Mouse (Mus musculus) embryonic facial prominence, embryonic 14.5 days (tissue): Measurements from ENCODE around the gene Gpr15. TPM values are rescaled to one million over a fixed set of nuclear protein-coding genes. Genes with fewer than 3 reads are reported as not detected.

Experiments used
- ATAC-seq: fragments of 200-750 bp; cut with Nextera tagmentation; 2 replicates; pipeline ENCODE4 v1.8.0; 2017; ENCODE audit warnings: low read depth, moderate number of reproducible peaks, moderate TSS enrichment
- DNase-seq: peaks from one replicate; pipeline ENCODE4 v3.0.0-alpha.2; 2015; ENCODE audit warnings: low spot score
- H3K27ac ChIP-seq: fragments of 300-500 bp; sonication (generic); replicated peaks from 2 replicates; pipeline ENCODE4 v1.5.1; 2014; ENCODE audit warnings: low read depth, mild to moderate bottlenecking, low read length, moderate library complexity
- H3K27me3 ChIP-seq: fragments of 300-500 bp; sonication (generic); replicated peaks from 2 replicates; pipeline ENCODE4 v1.6.1; 2014; ENCODE audit warnings: low read length; ENCODE audit not compliant: control insufficient read depth, insufficient read depth
- H3K36me3 ChIP-seq: fragments of 300-500 bp; sonication (generic); 2 replicates; pipeline ENCODE4 v1.6.1; 2014; ENCODE audit warnings: low read length, mixed read lengths; ENCODE audit not compliant: control insufficient read depth, insufficient read depth
- H3K4me1 ChIP-seq: fragments of 300-500 bp; sonication (generic); 2 replicates; pipeline ENCODE4 v1.6.1; 2014; ENCODE audit warnings: antibody characterized with exemption, low read length; ENCODE audit not compliant: control insufficient read depth, insufficient read depth
- H3K4me2 ChIP-seq: fragments of 300-500 bp; sonication (generic); 2 replicates; pipeline ENCODE4 v1.6.1; 2014; ENCODE audit warnings: low read depth, mild to moderate bottlenecking, low read length, moderate library complexity, mixed read lengths
- H3K4me3 ChIP-seq: fragments of 300-500 bp; sonication (generic); 2 replicates; pipeline ENCODE4 v1.5.1; 2014; ENCODE audit warnings: low read depth, mild to moderate bottlenecking, low read length
- H3K9ac ChIP-seq: fragments of 300-500 bp; sonication (generic); 2 replicates; pipeline ENCODE4 v1.6.1; 2014; ENCODE audit warnings: low read depth, mild to moderate bottlenecking, low read length, moderate library complexity, mixed read lengths
- H3K9me3 ChIP-seq: fragments of 300-500 bp; sonication (generic); 2 replicates; pipeline ENCODE4 v1.6.1; 2016; ENCODE audit warnings: low read length; ENCODE audit not compliant: control insufficient read depth
- WGBS: fragments of 180-500 bp; shearing (Covaris S2); extraction: QIAGEN DNeasy Blood & Tissue Kit; methylation state at CpG from one replicate; pipeline ENCODE4 v1.1.7; 2014; 5-methylcytosine and 5-hydroxymethylcytosine counted together
- polyA plus RNA-seq: library from polyadenylated mRNA; unstranded; fragments of >200 nt; fragmentation: Nextera tagmentation; extraction: Ambion mirVana; gene quantifications from 2 replicates; pipeline ENCODE4 v1.2.1, GENCODE M21; 2014

Gene Gpr15
- polyA plus RNA-seq, 1 experiment from 2014 or later, result not detected

DNA sequence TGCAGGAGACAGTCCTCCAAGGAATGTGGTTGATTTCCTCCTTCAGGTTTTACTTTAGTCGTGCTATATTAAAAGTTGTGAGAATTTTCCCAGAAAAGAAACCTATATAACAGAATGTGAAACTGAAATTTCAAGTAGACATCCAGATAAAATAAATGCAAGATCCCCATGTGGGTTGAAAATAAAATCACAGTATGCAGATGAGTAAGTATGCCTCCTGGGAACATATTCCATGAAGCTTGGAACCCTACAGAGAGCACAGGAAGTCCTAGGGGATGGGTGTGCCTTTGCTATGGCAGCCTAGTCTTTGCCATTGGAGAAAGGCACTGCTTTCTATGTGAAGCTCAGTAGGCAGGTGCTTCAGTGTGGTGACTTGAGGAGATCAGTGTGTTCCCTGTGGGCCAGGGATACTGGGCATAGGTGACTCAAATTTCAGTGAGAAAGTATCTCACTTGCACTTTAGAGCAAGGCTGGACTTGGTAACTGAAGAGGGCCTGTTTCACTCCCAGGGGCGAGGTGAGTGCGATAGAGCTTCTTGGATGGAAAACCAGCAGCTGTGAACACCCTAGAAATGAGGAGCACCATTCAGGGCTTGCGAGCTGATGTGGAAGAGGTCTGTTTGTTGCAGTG is 11.5 kb downstream of the Gpr15 start:
- Histone ChIP-seq H3K36me3 (no peaks in the 10 kb centered on the region), H3K9me3 (no peaks in the 10 kb centered on the region), H3K4me3 (no peak overlapping the region), H3K4me1 (no peaks in the 10 kb centered on the region), H3K9ac (no peak overlapping the region), H3K4me2 (no peak overlapping the region), H3K27ac (no peak overlapping the region), H3K27me3 (no peaks in the 10 kb centered on the region)
- DNase-seq, result no peak
- no peak for ATAC-seq
- 83% methylated on average over 4 of the region's 4 CpGs for WGBS

DNA sequence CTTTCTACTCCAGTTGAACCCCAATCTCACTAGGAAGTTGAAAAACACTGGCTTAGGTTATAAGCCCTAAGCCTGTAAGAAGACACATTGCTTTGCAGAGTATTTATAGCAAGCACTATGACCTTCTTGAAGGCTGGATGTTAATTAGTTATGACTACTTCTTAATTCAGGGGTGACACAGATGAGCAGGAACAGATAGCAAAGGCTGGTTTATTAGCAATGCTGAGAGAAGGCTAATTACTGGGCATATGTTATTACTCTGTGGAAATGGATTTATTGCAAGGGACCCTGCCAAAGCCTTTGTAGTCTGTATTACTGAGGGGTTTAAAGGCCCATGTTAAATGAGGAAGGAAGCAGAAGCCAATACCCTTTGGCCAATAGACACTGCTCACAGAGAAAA is 13.9 kb downstream of the Gpr15 start:
- Histone ChIP-seq H3K4me1 (no peaks in the 10 kb centered on the region), H3K9ac (no peak overlapping the region), H3K9me3 (no peaks in the 10 kb centered on the region), H3K36me3 (no peaks in the 10 kb centered on the region), H3K4me2 (no peak overlapping the region), H3K27ac (no peak overlapping the region), H3K27me3 (no peaks in the 10 kb centered on the region), H3K4me3 (no peak overlapping the region)
- DNase-seq, result no peak
- ATAC-seq, result no peak

DNA sequence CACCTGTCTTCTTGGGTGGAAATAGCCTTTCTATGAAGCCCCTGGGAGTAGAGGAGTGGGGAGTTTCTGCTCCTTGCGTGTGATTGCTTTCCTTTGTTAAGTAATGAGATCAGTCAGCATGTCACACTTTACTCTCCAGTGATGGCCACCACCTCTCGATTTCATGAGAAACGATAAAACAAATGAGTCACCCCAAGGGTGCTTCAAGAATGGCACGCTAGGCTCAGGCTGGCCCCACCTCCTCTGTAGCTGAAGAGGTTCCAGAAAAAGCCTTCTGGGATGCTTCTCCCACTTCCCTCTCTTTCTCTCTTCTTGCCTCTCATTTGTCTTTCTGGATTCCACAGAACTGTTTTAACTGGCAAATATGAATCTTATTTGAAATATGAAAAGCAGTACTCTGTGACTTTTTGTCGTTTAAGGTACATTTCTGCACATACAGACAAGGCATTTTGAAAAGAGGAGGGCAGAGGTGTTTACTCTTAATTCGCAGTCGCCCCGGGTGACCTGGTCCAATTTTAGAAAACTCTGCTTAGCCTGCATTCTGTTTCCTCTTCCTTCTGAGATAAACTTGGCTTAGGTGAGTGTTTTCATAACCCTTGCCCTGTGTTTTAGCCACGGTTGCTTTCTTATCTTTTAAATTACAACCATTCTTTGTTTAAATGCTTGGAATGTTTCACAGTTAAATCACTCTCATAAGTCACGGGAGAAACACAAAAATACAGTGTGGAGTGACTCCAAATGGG is 15.3 kb downstream of the Gpr15 start:
- no peak for ATAC-seq
- DNase-seq, result no peak
- WGBS, result 26% methylated on average over 10 of the region's 10 CpGs

DNA sequence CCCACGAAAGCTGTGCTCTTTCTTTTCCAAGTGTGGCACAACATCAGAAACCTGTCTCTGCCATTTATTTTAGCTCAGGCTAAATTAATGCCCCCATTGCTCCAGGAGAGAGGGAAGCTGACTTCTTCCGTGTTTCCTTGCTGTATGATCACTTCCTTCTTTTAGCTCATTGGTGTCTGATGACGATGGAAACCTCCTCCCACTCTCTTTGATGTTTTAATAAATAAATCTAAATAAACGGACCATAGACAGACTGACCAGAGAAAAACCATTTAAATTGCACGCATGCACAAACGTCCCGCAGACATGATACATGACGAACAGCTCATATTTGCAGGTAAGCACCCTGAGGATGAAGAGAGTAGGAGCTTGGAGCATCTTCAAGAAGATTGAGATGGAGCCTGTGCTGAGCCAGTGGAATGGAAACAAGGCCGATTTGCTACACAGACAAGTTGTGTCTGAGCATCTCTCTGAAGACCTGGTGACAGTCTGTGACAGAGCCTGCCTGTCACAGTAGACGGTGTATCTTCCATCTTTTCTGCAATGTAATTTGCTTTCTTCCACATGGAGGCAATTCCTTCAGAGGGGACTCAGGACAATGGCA is 16.4 kb downstream of the Gpr15 start:
- no peak overlapping the region for H3K27ac ChIP-seq
- no peaks in the 10 kb centered on the region for H3K27me3 ChIP-seq
- no peaks in the 10 kb centered on the region for H3K36me3 ChIP-seq
- WGBS, result 71% methylated on average over 10 of the region's 10 CpGs
- ATAC-seq, result no peak
- no peaks in the 10 kb centered on the region for H3K4me1 ChIP-seq
- H3K9me3 ChIP-seq, result no peaks in the 10 kb centered on the region
- H3K4me2 ChIP-seq, result no peak overlapping the region
- no peak overlapping the region for H3K9ac ChIP-seq
- no peak for DNase-seq
- no peak overlapping the region for H3K4me3 ChIP-seq

More for the DNA sequence above, 15.3 kb downstream of the Gpr15 start:
- Histone ChIP-seq H3K9ac (no peak overlapping the region), H3K27me3 (no peaks in the 10 kb centered on the region), H3K9me3 (no peaks in the 10 kb centered on the region), H3K27ac (no peak overlapping the region), H3K4me2 (no peak overlapping the region), H3K4me3 (no peak overlapping the region), H3K36me3 (no peaks in the 10 kb centered on the region), H3K4me1 (no peaks in the 10 kb centered on the region)

DNA sequence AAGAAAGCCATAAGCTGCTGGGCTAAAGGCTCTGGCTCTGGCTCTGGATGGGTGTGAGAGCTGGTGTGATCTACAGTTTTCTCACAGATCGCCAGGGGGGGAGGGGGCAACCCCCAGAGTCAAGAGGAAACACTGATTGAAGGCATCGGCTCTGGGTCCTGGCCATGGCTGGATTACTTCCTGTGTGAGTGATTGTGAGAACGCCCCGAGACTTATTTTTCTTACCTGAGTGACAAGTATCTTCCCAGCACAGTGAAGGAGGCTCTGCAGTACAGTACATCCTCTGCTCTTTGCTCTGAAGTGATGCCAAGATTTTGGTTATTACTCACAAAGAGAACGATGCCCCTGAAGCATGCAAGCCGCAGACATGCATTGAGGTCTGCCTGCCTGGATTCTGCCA is 17.1 kb downstream of the Gpr15 start:
- Histone ChIP-seq H3K4me2 (no peak overlapping the region), H3K9me3 (no peaks in the 10 kb centered on the region), H3K36me3 (no peaks in the 10 kb centered on the region), H3K4me1 (no peaks in the 10 kb centered on the region), H3K27me3 (no peaks in the 10 kb centered on the region), H3K4me3 (no peak overlapping the region), H3K27ac (no peak overlapping the region), H3K9ac (no peak overlapping the region)
- DNase-seq, result no peak
- WGBS, result 32% methylated on average over 6 of the region's 6 CpGs
- ATAC-seq, result peak; percentile 41; the same call in 1 of the 2 replicates

DNA sequence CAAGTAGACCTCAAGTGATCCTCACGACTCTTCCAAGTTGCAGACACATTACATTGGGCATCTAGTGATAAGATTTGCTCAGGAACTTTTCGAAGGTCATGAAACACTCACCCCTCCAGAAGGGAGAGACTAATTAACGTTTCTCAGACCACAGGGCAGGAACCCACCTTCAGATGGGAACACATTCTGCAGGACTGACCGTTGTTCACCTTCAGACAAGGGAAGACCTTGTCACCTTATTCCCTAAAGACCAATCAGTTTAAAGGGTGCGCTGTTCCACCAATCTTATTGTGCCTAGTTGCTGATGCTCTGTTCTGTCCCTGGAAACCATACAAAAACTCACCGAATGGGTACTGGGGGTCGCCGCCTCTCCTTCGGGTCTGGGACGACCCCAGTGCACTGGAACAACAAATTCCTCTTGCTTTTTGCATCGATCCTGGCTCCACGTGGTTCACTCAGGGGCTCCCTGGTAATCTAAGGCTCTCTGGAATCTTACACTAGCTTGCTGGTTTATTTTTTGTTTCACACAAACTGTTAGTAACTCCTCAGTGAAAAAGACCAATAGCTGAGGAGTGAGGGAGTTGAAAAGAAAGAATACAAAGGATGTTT is 17.9 kb downstream of the Gpr15 start:
- Histone ChIP-seq H3K27me3 (no peaks in the 10 kb centered on the region), H3K4me2 (no peak overlapping the region), H3K9me3 (no peaks in the 10 kb centered on the region), H3K27ac (no peak overlapping the region), H3K9ac (no peak overlapping the region), H3K4me1 (no peaks in the 10 kb centered on the region), H3K4me3 (no peak overlapping the region), H3K36me3 (no peaks in the 10 kb centered on the region)
- 81% methylated on average over 12 of the region's 12 CpGs for WGBS
- DNase-seq, result no peak
- no peak for ATAC-seq

DNA sequence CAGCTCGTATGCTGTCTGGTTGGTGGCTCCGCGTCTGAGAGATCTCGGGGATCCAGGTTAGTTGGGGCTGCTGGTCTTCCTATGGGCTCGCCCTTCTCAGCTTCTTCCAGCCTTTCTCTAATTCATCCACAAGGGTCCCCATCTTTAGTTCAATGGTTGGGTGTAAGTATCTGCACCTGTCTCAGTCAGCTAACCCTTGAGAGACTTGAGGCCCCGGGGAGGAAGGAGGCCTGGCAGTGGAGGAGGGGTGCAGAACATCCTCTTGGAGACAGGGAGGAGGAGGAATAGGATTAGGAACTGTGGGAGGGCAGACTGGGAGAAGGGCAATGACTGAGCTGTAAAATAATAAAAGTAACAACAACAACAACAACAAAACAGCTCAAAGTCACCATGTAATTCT is 18.7 kb downstream of the Gpr15 start:
- no peaks in the 10 kb centered on the region for H3K4me1 ChIP-seq
- H3K9me3 ChIP-seq, result no peaks in the 10 kb centered on the region
- DNase-seq (no peak), ATAC-seq (no peak)
- H3K27ac ChIP-seq, result no peak overlapping the region
- no peaks in the 10 kb centered on the region for H3K27me3 ChIP-seq
- no peak overlapping the region for H3K9ac ChIP-seq
- H3K4me3 ChIP-seq, result no peak overlapping the region
- no peak overlapping the region for H3K4me2 ChIP-seq
- WGBS, result 81% methylated on average over 6 of the region's 6 CpGs
- H3K36me3 ChIP-seq, result no peaks in the 10 kb centered on the region

DNA sequence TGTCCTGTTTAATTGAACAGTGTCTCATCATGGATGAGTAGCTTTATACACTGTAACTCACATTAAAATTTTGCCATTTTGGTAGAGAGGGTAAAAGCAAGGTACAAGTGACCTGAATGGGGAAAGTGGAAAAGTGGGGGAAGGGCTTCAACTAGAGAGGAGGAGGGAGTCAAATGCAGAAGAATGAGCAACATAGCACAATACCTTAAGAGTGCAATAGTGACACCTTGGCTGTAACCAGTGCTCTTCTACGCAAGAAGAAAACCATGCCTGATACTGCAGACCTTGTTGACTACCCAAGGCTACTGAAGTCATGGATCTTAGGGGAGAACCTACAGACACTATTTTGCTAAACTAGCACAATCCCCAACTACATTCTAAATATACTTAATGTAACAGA is 21.6 kb downstream of the Gpr15 start:
- H3K9me3 ChIP-seq, result no peaks in the 10 kb centered on the region
- DNase-seq (no peak), ATAC-seq (no peak)
- no peak overlapping the region for H3K4me2 ChIP-seq
- no peak overlapping the region for H3K9ac ChIP-seq
- H3K4me3 ChIP-seq, result no peak overlapping the region
- no peaks in the 10 kb centered on the region for H3K36me3 ChIP-seq
- no peak overlapping the region for H3K27ac ChIP-seq
- 95% methylated on average over 1 of the region's 1 CpGs for WGBS
- no peaks in the 10 kb centered on the region for H3K4me1 ChIP-seq
- no peaks in the 10 kb centered on the region for H3K27me3 ChIP-seq
